Mouse (Mus musculus): ENCODE results near the gene Dab1. TPM values are rescaled to one million over a fixed set of nuclear protein-coding genes. Genes with fewer than 3 reads are reported as not detected.

Dab1 gene
- total RNA-seq, 2 experiments from 2014 or later = 111 to 114 TPM

- intact Hi-C loops (cut with DNase I) = loop anchor here (5.0 kb wide), 1 partner anchor 676 kb away; no protein-coding TSS in a partner anchor
- peak in 1 of 2 experiments; percentile 51 for DNase-seq (ENCODE audit: low spot score in 2 of 2)
Measured at GRCm38 (mm10) chr4:103691717-103692116, 72.6 kb downstream of the Dab1 start.

GRCm38 (mm10) chr4:103699755-103700154 is 80.6 kb downstream of the Dab1 start:
- no peak for DNase-seq (ENCODE audit: low spot score in 2 of 2)
- intact Hi-C loops (cut with DNase I) = no loop called here

GRCm38 (mm10) chr4:103700392-103700791 is 81.2 kb downstream of the Dab1 start:
- no peak for DNase-seq (ENCODE audit: low spot score in 2 of 2)
- intact Hi-C loops (cut with DNase I) = no loop called here

- intact Hi-C loops (cut with DNase I) = no loop called here
- no peak for DNase-seq (ENCODE audit: low spot score in 2 of 2)
Measured at GRCm38 (mm10) chr4:103702137-103702536, 83.0 kb downstream of the Dab1 start.

DNA sequence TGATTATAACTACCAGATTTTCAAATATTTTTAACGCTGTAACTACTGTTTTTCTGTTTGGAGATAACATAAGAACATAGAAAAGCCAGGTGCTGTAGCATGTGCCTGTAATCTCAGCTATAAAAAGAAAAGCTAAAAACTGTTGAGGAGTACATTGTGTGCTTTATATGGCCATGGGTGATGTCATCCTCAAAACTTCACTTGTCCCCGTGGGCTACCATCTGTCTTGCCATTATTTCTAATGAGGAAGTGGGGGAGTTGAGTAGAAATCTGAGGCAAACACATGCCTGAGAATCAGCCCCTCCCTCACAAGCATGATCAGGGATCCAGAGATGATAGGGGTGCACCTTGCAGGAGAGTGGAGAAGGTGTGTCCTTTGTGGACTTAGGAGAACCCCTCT is 85.3 kb downstream of the Dab1 start:
- intact Hi-C loops (cut with DNase I) = no loop called here

DNA sequence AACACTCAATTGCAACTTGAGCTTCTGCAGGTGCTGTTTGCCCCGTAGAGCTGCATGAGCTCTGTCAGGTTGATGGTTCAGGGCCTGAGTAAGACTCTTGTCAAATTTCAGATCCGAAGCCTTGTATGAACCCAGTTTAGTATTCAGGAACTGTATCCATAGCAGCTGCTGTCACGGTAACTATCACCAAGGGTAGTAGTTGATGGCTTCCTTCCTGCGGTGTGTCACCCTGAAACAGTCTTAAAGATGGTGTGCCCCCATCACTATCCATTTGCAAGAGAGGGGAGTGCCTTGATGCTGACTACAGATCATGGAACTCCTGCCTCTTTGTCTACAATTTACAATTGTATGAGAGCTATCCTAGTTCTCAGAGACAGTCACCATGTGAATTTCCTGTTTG is 87.3 kb downstream of the Dab1 start:
- intact Hi-C loops (cut with DNase I) = no loop called here
- no peak for DNase-seq (ENCODE audit: low spot score in 2 of 2)

More for the DNA sequence above, 85.3 kb downstream of the Dab1 start:
- DNase-seq (ENCODE audit: low spot score in 2 of 2) = peak in 1 of 2 experiments; percentile 43

- intact Hi-C loops (cut with DNase I) = no loop called here
Measured at GRCm38 (mm10) chr4:103707140-103707539, 88.0 kb downstream of the Dab1 start.

DNA sequence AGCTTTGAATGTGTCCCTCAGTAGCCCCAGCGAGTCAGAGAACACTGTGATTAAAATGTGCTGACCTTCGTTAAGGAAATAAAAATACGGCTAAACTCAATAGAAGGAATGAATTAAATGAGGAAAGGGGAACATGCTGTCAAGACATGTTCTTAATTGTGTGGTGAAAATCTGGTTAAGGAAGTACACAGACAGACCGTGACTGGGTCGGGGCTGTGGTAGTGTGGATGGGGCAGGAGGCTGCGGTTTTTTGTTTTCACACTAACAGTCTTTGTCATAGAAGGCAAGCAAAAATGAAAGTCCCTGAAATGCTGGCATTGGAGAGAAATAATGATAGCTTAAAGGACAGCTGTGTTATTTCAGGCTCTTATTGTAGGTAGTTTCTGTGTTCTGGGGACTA is 92.2 kb downstream of the Dab1 start:
- DNase-seq (ENCODE audit: low spot score in 2 of 2) = no peak
- intact Hi-C loops (cut with DNase I) = no loop called here

More at GRCm38 (mm10) chr4:103707140-103707539, 88.0 kb downstream of the Dab1 start:
- DNase-seq (ENCODE audit: low spot score in 2 of 2) = no peak

DNA sequence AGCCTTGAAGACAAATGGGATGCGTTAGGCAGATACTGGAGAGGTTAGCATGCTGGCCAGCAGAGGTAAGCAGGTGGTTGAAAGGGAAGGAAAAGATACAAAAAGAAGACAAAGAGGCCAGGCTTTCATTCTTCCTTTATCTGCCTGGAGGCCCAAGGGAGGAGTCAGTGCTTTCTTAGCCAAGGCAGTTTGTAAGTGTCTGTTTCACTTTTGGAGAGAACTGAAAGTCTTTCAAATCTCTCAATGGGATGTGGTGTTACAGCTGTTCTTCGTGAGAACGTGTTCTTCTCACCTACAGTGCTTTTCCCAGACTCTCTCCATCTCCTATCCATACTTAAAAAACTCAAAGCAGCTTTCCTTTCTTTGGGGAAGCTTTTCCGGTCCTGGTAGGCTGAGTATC is 94.8 kb downstream of the Dab1 start:
- intact Hi-C loops (cut with DNase I) = no loop called here
- no peak for DNase-seq (ENCODE audit: low spot score in 2 of 2)

DNA sequence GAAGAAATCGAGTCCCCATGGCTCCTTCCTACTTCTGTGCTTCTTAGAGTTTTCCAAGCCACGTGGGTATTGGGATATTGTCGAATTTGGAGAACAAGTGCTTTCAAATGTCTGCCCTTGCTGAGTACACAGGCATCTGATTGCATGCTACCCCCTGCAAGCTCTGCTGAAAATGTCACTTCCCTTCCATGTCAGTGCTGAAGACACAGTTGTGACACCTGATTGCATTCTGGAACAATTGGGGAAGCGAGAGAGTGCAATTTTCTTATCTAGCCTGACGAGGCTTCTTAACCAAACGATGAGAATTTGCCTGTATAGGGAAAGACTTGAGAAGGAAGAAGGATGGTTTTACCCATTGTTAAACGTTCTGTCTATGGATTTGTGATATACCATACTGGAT is 95.8 kb downstream of the Dab1 start:
- no peak for DNase-seq (ENCODE audit: low spot score in 2 of 2)
- intact Hi-C loops (cut with DNase I) = no loop called here

- intact Hi-C loops (cut with DNase I) = no loop called here
- DNase-seq (ENCODE audit: low spot score in 2 of 2) = no peak
Measured at GRCm38 (mm10) chr4:103715568-103715967, 96.4 kb downstream of the Dab1 start.

GRCm38 (mm10) chr4:103722738-103723137 is 103.6 kb downstream of the Dab1 start:
- intact Hi-C loops (cut with DNase I) = no loop called here
- DNase-seq (ENCODE audit: low spot score in 2 of 2) = no peak

- intact Hi-C loops (cut with DNase I) = no loop called here
- DNase-seq (ENCODE audit: low spot score in 2 of 2) = peak in 1 of 2 experiments; percentile 63
Measured at GRCm38 (mm10) chr4:103726486-103726885, 107.3 kb downstream of the Dab1 start.

DNA sequence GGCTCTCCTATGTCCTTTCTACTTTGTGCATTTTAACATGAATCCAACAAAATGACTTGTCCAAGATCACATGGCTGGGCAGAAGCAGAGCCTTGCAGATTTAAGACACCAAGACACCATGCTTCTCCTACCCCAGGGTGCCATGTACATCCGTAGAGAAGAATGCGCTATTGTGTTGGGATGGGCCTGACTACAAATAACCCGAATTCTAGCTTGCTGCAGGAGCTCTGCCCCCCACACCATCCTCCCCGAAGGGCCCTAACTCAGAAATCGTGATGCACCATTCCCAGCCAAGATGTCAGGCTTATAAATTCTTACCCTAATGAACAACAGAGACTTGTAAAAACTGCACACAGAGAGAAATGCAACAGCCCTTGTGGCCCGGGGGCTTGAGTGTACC is 118.0 kb downstream of the Dab1 start:
- intact Hi-C loops (cut with DNase I) = no loop called here
- no peak for DNase-seq (ENCODE audit: low spot score in 2 of 2)

- intact Hi-C loops (cut with DNase I) = no loop called here
- no peak for DNase-seq (ENCODE audit: low spot score in 2 of 2)
Measured at GRCm38 (mm10) chr4:103751249-103751855, 132.2 kb downstream of the Dab1 start.

DNA sequence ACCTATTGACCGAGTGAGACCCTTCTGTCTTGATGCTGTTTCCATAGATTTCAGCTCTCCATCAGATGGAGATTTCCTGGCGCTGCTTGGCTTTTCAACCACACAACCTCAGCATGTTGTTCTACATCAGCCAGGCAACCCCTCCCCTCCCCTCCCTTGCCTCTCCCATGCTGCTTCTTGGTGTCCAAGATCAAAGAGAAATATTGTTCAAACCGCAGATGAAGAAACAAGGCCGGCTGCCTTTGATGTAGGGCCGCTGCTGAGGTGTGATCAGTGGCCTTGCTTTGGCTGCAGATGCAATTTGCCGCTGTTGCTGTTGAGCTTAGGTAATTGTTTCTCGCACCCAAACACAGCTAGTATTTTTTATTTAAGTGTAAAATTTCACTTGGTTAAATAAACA is 135.4 kb downstream of the Dab1 start:
- intact Hi-C loops (cut with DNase I) = no loop called here
- DNase-seq (ENCODE audit: low spot score in 2 of 2) = no peak

DNA sequence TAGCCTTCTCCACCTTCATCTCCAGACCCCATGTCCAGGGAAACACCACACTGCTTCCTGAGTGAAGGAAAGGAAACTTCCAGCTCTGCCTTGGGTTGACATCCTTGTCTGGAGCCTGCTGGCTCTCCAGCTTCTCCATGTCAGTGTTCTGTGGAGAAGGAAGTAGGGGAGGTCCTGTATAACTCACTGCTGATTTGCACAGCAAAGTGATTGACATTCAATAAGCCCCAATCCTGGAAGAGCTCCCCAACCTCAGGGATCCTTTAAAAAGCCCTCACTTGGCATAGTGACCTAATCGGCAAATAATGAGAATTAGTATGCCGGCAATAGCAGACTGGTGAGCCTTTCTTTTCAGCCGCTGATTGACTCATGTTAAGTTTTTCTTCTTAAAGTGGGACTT is 138.1 kb downstream of the Dab1 start:
- intact Hi-C loops (cut with DNase I) = no loop called here
- no peak for DNase-seq (ENCODE audit: low spot score in 2 of 2)

GRCm38 (mm10) chr4:103762416-103762815 is 143.3 kb downstream of the Dab1 start:
- intact Hi-C loops (cut with DNase I) = no loop called here
- peak in 1 of 2 experiments; percentile 69 for DNase-seq (ENCODE audit: low spot score in 2 of 2)

DNA sequence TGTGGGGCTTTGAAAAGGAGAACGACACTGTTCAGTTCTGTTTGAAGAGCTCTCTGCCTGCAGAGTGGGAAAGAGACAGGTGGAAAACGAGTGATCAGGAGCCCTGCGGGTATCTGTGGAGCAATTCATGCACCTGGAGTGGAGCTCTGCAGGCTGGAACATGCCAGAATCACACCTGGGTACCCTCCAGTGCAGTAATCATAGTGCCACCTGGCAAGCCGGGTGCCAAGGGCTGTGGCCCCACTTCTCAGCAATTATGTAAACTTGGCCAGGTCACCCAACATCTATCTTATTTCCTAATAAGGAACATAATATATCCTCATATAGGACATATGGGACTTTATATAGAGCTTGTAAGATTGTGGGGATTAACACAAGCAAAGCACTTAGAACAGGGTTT is 156.6 kb downstream of the Dab1 start:
- intact Hi-C loops (cut with DNase I) = no loop called here
- DNase-seq (ENCODE audit: low spot score in 2 of 2) = no peak

DNA sequence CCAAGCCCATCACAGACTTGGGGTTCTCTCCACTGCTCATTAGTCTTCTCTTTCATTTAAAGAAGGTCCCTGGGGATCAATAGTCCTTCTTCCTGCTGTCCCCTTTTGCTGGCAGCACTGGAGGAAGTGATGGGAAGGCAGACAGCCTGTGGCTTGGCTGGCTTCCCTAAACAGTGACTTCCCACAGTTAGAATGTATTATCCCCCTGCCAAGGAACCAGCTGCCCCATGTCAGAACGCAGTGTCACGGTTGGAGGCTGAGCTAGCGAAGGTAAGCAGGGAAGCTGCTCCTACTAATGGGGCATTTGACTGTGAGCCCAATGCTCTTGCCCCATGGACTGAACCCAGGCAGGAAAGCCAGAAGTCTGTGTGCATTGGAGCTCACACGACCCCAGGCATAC is 162.2 kb downstream of the Dab1 start:
- DNase-seq (ENCODE audit: low spot score in 2 of 2) = no peak
- intact Hi-C loops (cut with DNase I) = no loop called here

- DNase-seq (ENCODE audit: low spot score in 2 of 2) = peak; percentile 35 to 53
- intact Hi-C loops (cut with DNase I) = no loop called here
Measured at GRCm38 (mm10) chr4:103783561-103784247, 164.5 kb downstream of the Dab1 start.

Data from left cerebral cortex, postnatal 25 days (tissue).